Mouse (Mus musculus) frontal cortex, adult (tissue): ENCODE measurements around the gene Cdkal1.
A peak's percentile ranks its signal among the peaks of the same experiment; 100 is the strongest.

Experiments
- ATAC-seq: cut with Nextera tagmentation; 2 replicates; pipeline ENCODE4 v1.9.2; 2017; ENCODE audit warnings: mild to moderate bottlenecking, moderate library complexity, mixed read lengths; ENCODE audit not compliant: low TSS enrichment

The Cdkal1 gene

GRCm38 (mm10) chr13:29405316-29405715, 450.2 kb downstream of the Cdkal1 start:
- ATAC-seq, result no peak

- no peak for ATAC-seq
These were observed 452.3 kb downstream of the Cdkal1 start for GRCm38 (mm10) chr13:29403217-29403616.

GRCm38 (mm10) chr13:29402526-29403040, 452.9 kb downstream of the Cdkal1 start:
- ATAC-seq, result no peak

DNA sequence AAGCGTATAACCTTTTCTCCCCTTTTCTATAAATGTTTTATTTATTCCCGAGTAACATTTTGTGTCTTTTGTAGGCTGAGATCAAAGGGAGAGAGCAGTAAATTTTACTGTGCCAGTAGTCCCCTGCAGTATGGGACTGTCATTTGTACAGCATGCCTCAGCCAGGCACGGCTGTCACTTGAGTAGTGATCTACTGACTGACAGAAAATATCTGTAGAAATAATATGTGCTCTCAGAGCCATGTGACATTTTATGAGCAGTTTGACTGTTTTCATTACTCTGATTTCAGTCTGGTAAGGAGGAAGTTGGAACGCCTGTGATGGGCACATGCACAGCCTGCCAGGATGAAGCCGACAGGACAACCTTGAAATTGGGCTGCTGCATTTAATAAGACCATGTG, 455.6 kb downstream of the Cdkal1 start:
- no peak for ATAC-seq

GRCm38 (mm10) chr13:29398456-29398855, 457.0 kb downstream of the Cdkal1 start:
- no peak; the same call in 1 of the 2 replicates for ATAC-seq

DNA sequence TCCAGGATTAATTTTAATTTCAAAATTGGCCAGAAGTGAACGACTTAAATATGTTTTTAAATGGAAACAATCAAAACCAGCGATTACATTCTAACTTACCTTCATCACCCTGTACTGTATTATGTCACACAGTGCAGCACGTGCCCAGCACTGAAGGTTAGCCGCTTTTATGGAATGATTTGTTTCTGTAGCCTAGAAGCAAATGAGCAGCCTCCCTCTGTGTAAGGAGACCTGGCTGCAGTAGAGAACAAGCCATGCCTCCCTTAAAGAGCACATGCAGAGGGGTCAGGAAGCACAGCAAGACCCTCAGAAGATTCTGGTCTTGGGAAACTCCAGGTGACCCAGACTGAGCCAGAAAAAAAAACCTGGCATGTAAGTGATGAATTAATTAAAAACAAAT, 459.8 kb downstream of the Cdkal1 start:
- no peak for ATAC-seq

DNA sequence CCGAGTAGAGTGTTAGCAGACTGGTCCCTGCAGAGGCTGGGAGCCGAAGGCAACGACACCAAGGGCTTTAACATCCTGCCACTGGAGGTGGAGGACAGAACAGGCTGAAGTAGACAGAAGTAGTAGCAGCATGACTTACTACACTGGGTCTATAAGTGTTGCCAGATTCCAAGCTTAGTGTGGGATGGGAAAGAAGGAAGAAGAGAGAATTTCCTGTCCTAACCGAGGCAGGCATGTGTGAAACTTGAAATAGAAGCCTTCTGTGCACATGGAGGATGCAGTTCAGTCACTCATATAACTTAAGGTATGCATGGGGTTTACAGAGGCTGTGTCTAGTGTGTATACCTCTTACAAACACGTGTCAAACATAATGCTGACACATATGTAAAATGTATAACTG, 465.4 kb downstream of the Cdkal1 start:
- ATAC-seq, result peak; percentile 99

GRCm38 (mm10) chr13:29388918-29389317, 466.6 kb downstream of the Cdkal1 start:
- ATAC-seq, result no peak

DNA sequence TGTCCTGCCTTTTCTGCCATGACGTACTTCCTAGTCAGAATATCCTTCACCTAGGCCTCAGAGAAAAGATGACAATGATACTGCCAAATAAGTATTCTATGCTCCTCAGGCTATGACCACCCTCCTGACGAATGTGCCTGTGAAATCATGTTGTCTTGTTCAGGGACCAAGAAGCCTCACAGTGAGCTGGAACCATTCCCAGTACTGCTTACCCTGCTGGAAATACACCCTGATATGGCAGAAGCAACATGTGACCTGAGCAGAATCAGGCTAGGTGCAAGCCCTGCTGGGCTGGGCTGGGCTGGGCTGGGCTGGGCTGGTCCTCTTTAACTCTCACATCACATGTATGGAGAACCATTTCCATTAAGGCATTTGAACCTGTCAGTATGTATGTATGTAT, 477.9 kb downstream of the Cdkal1 start:
- ATAC-seq, result no peak

DNA sequence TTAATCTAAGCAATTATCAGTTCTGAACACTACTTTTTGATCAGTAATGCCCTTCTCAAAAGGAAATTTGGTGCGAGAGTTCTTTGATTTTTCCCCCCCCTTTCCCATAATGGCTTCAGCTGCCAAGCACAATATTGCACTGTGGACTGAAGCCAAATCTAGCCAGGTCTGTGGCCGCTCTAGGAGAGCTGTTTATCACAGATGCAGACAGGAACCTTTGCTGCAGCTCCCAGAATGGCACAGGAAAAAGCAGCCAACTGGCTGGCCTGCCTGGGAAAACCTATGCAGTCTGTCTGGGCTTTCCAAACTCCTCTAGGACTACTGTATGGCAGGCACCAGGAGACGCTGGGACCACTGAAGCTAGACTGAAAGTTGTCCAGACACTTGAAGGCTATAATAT, 483.6 kb downstream of the Cdkal1 start:
- ATAC-seq, result no peak

- no peak for ATAC-seq
These were observed 484.1 kb downstream of the Cdkal1 start for GRCm38 (mm10) chr13:29371466-29371771.

DNA sequence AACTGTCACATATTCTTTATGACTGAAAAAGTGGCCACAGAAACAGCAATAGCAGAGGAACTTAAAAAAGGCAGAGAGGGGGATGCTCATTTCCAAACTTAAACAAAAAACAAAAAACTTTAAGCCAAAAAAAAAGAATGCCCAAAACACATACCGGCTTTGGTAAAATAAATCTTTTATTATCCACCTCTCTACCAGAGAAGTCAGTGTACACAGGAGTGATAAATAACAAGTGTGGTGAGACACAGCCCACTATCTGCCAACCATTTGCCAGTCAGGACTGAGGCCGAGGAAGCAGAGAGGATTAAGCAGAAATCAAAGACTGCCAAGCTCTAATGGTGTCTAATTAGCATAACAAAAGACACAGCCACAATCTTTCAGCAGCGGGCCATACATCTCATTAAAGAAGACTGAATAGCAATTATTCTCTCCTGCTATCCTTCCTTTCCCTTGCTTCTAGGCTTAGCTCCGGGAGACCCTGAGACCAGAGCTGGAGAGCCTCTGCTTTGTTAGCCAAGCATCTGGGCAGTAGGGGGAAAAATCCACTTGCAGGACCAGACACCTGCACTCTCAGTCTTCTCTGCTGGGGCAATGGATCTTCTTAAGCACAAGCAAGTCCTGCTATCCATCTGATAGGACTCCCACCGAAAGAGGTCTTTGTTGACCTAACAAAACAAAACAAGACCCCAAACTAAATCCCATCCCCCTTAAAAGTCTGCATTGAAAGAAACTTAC, 484.6 kb downstream of the Cdkal1 start:
- peak; percentile 55; the same call in 1 of the 2 replicates for ATAC-seq

DNA sequence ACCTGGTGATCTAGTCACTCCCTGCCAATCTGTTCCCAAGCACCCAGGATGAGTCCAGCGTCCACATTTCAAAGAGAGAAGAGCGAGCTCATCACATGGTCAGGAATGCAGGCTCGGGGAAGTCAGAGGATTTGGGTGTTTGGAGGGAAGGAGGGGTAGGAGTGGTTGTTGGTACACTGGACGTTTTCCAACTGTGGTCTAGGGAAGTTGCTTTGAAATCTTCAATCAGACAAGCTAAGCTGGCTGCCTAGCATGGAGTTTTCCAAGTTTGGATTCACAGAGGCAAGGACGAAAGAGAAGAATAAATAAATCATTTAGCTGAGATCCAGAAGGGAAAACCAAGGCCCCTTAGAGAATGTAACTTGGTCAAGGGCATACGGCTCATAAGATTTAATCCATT, 486.7 kb downstream of the Cdkal1 start:
- ATAC-seq, result no peak

- peak; percentile 84 for ATAC-seq
These were observed 490.4 kb downstream of the Cdkal1 start for GRCm38 (mm10) chr13:29364901-29365625.

DNA sequence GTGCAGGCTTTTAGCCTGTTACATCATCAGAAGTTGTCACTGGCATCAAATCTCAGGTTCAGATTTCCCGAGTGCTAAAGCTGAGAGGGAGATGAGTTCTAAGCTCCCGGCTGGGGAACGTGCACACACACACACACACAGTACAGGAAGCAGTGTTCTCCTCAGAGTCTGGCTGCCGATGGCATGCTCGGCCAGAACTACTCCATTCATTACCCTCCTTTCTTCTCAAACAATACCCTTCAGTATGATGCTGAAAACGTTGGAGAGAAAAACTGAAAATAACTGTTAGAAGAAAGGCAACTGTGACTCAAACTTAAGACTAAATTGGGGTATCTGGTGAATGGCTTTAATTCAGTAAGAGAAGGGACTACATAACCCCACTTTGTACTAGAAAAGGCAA, 491.5 kb downstream of the Cdkal1 start:
- ATAC-seq, result peak; percentile 53; the same call in 1 of the 2 replicates

- no peak for ATAC-seq
These were observed 493.6 kb downstream of the Cdkal1 start for GRCm38 (mm10) chr13:29361842-29362241.

DNA sequence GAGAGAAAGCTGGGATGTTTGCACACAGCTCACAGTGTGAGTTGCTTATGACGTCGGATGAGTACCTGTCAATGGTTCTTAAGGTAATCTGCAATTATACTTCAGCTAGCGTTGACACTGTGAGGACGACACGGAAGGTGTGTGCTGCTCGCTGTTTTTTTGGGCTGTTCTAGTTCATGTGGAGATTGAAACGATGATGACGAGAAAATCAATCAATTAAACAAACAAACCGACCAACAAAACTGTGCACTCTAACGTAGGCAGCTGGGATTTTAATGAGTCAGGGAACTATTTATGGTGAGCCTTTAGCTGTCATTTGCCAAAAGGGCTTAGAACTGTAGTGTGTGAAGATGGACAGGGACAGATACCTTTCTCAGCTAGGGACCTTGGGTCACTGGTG, 494.6 kb downstream of the Cdkal1 start:
- ATAC-seq, result no peak

DNA sequence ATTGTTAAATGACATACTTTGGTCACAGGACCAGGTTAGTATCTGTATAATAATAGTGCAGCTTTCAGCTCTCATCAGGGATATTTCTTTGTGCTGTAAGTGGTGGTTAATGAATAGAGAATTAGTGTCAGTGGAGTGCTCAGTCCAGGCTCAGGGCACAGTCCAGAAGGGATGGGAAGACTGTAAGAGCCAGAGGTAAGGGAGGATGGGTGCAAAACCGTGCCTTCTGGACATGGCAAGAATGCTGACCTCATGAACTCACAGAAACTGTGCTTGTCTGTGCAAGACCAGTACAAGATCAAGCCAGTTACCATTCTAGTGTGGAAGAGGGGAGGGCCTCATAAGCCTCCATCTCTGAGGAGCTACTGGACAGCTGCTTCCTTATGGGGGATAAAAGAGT, 496.1 kb downstream of the Cdkal1 start:
- no peak for ATAC-seq

- peak; percentile 55; the same call in 1 of the 2 replicates for ATAC-seq
These were observed 498.0 kb downstream of the Cdkal1 start for GRCm38 (mm10) chr13:29357483-29357882.

GRCm38 (mm10) chr13:29356158-29356485, 499.4 kb downstream of the Cdkal1 start:
- ATAC-seq, result no peak

DNA sequence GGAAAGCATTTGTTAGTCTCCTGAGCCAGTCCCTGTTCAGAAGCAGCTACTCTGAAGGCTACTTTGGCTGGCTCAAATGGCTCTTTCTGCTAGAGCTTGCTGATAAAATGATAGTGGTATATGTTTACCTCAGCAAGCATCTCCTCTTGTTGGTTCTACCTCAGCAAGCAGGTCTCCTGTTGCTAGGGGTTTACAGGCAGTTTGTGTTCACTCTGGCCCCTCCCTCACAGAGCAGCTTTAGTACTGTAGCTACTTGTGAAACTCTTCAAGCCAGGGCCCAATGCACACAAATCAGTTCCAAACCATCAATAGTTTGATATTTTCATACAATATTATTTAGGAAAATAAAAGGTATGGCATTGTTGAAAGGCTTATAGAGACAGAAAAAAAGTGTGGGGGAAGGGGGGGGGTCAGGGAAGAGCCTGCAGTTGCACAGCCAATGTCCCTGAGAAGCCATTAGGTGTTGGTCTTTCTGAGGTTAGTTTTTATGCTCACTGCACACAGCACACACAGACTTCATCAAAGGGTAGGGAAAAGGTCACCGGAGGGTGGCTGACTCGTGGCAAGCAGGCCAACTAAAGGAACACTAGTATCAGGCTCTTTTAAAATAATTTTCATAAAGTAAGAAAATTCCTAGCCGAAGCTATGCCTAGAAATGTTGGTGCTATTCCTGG, 499.9 kb downstream of the Cdkal1 start:
- no peak for ATAC-seq

- no peak for ATAC-seq
These were observed 500.5 kb downstream of the Cdkal1 start for GRCm38 (mm10) chr13:29354943-29355342.

DNA sequence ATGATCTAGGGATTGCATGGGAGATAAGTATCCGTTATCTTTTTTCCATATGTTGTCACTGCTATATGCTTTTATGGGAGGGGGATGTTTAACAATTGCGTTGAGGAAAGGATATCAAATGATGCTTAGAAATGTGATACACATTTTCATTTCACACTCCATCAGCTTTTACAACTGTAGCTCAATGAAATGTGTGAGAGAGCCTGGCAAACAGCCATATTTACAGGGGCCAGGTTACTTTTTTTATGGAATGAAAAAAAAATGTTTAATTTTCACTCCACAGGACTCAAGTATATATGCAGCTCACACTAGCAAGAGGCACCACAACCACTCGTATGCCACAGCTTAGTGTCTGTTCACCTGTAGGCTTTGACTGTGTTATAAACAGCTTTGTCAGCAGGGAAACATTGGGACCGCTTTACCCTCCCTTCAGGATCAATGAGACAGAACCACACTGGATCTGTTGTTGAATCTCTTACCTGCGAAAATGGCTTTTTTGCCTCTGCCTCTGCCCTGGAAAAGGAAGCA, 501.5 kb downstream of the Cdkal1 start:
- ATAC-seq, result no peak
